Mouse (Mus musculus): Measurements from ENCODE around the gene Sox15. TPM values are rescaled to one million over a fixed set of nuclear protein-coding genes. Genes with fewer than 3 reads are reported as not detected.

Gene Sox15
- polyA plus RNA-seq, 1 experiment from 2014 or later = not detected

DNA sequence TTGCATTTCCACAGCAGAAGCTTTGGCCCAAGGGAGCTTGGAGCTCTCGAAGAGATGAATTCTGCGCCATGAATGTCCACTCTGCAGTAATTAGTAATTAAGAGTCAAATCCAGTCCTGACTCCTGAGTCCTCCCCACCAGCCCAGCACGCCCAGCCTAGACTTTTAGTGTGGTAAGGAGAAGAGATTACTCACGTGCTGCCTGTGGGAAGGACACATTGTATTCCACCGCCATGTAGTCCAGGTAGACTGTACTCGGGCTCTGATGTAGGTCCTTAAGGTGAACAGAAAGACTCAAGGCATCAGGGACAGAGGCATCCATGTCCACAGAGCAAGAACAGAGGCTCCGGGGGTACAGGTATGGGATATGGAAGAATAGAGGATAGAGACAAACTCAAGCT is 9.7 kb downstream of the Sox15 start:
- WGBS = 92% methylated on average over 7 of the region's 7 CpGs
- no peak overlapping the region for H3K9ac ChIP-seq
- no peak overlapping the region; the same call in 1 of the 2 replicates for H3K27ac ChIP-seq
- no peaks in the 10 kb centered on the region for H3K9me3 ChIP-seq (replicated peaks)
- H3K27me3 ChIP-seq = no peaks in the 10 kb centered on the region
- no peak overlapping the region for H3K4me3 ChIP-seq
- peaks cover 31% of the 10 kb centered on the region for H3K4me1 ChIP-seq (replicated peaks)
- H3K36me3 ChIP-seq = peaks cover 63% of the 10 kb centered on the region
- H3K4me2 ChIP-seq = no peak overlapping the region
- no peak for ATAC-seq (replicated peaks; ENCODE audit: insufficient number of reproducible peaks, insufficient read depth, low FRiP score, low read depth)

DNA sequence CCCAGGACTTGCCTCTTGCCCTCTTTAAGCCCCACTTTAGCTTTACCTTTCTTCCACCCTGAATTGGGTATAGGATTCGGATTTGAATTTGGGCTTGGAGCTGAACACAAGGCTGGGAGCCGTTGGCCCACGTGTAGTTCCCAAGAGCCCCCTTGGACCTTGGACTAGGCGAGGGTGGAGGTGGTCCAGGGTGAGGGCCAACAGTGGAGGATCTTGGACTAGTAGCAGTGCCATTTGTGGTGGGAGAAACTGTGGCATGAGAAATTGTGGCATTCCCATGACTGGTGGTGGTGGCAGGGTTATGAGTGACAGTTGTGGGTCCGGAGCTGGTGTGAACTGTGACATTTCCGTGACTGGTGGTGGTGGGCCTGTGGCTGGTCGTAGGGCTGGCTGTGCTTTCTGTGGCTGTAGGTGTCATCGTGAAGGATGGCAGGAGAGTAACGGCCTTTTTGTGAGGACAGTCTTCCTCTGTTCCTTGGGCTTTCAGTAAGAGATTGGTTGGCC is 10.4 kb downstream of the Sox15 start:
- Histone ChIP-seq H3K27ac (0 out of 2 replicates have a peak overlapping the region, but pooled peaks have one; percentile 2), H3K36me3 (peaks cover 63% of the 10 kb centered on the region), H3K4me3 (no peak overlapping the region), H3K9ac (no peak overlapping the region), H3K9me3 (replicated peaks) (no peaks in the 10 kb centered on the region), H3K4me1 (replicated peaks) (peaks cover 37% of the 10 kb centered on the region), H3K4me2 (no peak overlapping the region), H3K27me3 (no peaks in the 10 kb centered on the region)
- no peak for ATAC-seq (replicated peaks; ENCODE audit: insufficient number of reproducible peaks, insufficient read depth, low FRiP score, low read depth)
- 72% methylated on average over 9 of the region's 9 CpGs for WGBS

DNA sequence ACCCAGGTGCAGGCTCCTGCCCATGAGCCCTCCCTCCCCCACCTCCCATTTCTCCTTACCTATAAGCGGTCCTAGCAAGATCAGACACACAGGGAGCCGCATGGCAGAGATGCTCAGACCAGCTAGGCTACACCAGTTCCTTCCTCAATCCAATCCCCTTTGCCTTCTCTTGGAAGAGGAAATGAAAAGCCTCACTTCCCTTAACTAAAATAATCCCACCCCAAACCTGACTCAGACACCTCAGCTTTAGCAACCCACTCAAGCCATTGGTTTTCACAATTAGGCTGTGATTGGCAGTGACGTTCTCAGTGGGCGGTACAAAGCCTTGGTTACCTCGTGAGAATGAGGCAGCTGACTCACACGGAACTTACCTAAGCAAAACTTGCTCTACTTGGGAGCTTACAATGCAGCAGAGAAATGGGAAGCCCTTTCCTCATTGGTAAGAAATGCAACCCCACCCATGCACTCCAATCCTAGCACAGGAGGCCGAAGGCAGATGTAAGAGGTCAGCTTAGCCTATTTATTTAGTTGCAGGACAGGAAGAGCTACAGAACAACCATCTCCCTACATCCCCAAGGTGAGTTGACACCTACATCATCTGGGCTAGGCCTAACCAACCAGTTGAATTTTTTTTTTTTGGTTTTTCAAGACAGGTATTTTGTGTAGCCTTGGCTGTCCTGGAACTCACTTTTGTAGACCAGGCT is 11.0 kb downstream of the Sox15 start, which contains the start of gene Cd68:
Gene Cd68 (minus strand): TSS at position 193 of the 704 bp plus-strand sequence.
- Histone ChIP-seq H3K4me3 (no peak within 1 kb of the TSS), H3K4me2 (no peak within 1 kb of the TSS), H3K36me3 (peaks cover 63% of the 10 kb centered on the region), H3K9me3 (replicated peaks) (no peaks in the 10 kb centered on the region), H3K4me1 (replicated peaks) (peaks cover 35% of the 10 kb centered on the region), H3K27ac (0 out of 2 replicates have a peak within 1 kb of the TSS, but pooled peaks have one; percentile 2), H3K9ac (no peak within 1 kb of the TSS), H3K27me3 (no peaks in the 10 kb centered on the region)
- 30% methylated on average over 7 of the region's 7 CpGs for WGBS
- ATAC-seq (replicated peaks; ENCODE audit: insufficient number of reproducible peaks, insufficient read depth, low FRiP score, low read depth) = no peak

GRCm38 (mm10) chr11:69666665-69667005 is 11.5 kb downstream of the Sox15 start:
- no peak for ATAC-seq (replicated peaks; ENCODE audit: insufficient number of reproducible peaks, insufficient read depth, low FRiP score, low read depth)
- Histone ChIP-seq H3K4me3 (no peak overlapping the region), H3K27me3 (no peaks in the 10 kb centered on the region), H3K9me3 (replicated peaks) (no peaks in the 10 kb centered on the region), H3K9ac (no peak overlapping the region), H3K27ac (no peak overlapping the region), H3K4me2 (no peak overlapping the region), H3K36me3 (peaks cover 63% of the 10 kb centered on the region), H3K4me1 (replicated peaks) (peaks cover 30% of the 10 kb centered on the region)
- WGBS = 83% methylated on average over 3 of the region's 3 CpGs

DNA sequence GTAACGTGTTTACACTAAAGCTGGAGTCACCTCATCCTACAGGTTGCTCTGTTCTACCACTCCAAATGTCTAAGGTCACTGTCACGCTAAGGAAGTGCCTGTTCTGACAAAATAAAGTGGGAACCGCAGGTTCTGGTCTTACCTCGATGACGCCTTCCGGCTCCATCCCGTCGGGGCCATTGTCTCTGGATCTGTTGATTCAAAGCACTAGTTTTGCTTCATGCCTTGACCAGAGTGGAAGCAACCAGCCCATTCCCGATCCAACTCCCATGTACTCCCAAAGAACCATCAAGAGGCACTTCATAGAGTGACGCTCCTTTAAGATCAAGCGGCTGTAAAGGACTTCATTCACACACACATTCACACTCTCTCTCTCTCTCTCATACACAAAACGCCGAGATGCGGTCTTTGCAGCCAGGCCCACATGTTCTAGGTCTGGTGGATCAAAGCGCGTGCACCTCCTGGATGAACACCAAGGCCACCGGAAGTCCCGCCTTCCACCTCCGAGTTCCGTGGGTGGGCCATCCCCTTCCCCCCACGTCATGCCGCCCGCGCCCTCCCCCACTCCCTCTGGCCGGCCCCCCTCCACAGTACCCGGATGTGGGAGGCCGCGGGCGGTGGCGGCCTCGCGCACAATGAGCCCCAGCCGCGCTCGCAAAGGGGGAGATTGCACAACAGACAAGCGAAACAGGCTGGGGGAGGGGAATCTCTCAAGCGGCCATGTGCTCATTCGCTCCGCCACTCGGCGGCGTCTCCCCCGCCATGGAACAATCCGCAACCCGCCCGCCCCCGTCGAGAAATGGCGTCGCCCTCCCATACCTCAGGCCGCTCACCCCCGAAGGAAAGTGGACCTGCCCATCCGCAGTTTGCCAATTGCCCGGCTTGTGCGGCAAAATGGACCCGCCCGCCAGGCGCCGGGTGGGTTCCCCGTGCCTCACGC is 15.9 kb downstream of the Sox15 start:
- no peaks in the 10 kb centered on the region for H3K9me3 ChIP-seq (replicated peaks)
- no peaks in the 10 kb centered on the region for H3K27me3 ChIP-seq
- H3K4me3 ChIP-seq = peak overlapping the region; percentile 84
- H3K4me1 ChIP-seq (replicated peaks) = peaks cover 23% of the 10 kb centered on the region
- H3K36me3 ChIP-seq = peaks cover 73% of the 10 kb centered on the region
- peak; percentile 72 for ATAC-seq (replicated peaks; ENCODE audit: insufficient number of reproducible peaks, insufficient read depth, low FRiP score, low read depth)
- H3K4me2 ChIP-seq = peak overlapping the region; percentile 74
- peak overlapping the region; percentile 95 for H3K27ac ChIP-seq
- peak overlapping the region; percentile 99 for H3K9ac ChIP-seq
- WGBS = under 1% methylated on average over 58 of the region's 61 CpGs

DNA sequence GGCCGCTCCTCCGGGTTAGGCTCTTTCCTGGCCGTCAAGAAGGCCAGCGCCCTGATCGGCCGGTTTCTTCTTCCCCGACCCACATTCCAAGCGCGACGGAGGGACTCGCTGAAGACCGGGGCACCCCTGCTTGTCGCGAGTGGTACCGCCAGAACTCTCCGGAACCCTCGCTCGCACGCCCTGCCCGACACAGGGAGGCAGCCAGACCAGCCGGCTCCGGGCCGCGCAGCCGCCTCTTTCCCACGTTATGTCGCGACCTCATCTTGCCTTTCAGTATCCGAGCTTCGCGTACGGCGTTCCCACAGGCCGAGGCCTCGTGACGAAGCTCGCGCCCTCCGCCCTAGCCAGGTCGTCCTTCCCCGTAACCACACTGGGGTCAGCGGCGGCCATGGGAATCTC is 16.6 kb downstream of the Sox15 start:
- peaks cover 73% of the 10 kb centered on the region for H3K36me3 ChIP-seq
- peaks cover 23% of the 10 kb centered on the region for H3K4me1 ChIP-seq (replicated peaks)
- ATAC-seq (replicated peaks; ENCODE audit: insufficient number of reproducible peaks, insufficient read depth, low FRiP score, low read depth) = peak; percentile 5; the same call in 1 of the 2 replicates
- H3K4me2 ChIP-seq = peak overlapping the region; percentile 74
- H3K27ac ChIP-seq = peak overlapping the region; percentile 95
- peak overlapping the region; percentile 84 for H3K4me3 ChIP-seq
- H3K9ac ChIP-seq = peak overlapping the region; percentile 99
- under 1% methylated on average over 35 of the region's 43 CpGs for WGBS
- no peaks in the 10 kb centered on the region for H3K27me3 ChIP-seq
- H3K9me3 ChIP-seq (replicated peaks) = no peaks in the 10 kb centered on the region

DNA sequence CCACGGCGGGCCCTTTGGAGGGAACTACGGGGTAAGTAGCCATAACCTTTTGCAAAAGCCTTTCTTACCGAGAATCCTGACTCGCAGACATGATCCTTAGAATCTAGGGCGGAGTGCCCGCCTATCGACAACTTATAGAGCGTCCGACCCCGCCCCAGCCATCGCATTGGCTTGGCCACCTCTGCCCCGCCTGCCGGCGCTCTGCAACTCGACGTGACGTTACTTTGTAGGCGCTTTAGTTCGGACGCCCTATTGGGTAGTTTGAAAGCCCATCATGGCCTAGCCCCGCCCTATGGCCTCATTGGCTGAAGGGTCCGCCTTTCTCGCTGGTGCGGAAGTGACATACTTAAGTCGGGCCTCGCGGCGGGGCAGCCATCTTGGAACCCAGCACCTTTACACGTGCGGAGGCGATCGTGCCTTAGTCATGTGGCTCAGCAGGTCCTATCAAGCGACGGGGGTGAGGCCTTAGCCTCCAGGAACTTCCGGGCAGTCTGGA is 17.1 kb downstream of the Sox15 start, which contains the start of gene Eif4a1:
Gene Eif4a1 (minus strand): TSS at position 213 of the 496 bp plus-strand sequence.
- peaks cover 23% of the 10 kb centered on the region for H3K4me1 ChIP-seq (replicated peaks)
- peak within 1 kb of the TSS; percentile 74 for H3K4me2 ChIP-seq
- peak within 1 kb of the TSS; percentile 99 for H3K9ac ChIP-seq
- H3K9me3 ChIP-seq (replicated peaks) = no peaks in the 10 kb centered on the region
- peak; percentile 95 for ATAC-seq (replicated peaks; ENCODE audit: insufficient number of reproducible peaks, insufficient read depth, low FRiP score, low read depth)
- no peaks in the 10 kb centered on the region for H3K27me3 ChIP-seq
- H3K4me3 ChIP-seq = peak within 1 kb of the TSS; percentile 84
- H3K36me3 ChIP-seq = peaks cover 75% of the 10 kb centered on the region
- WGBS = under 1% methylated on average over 36 of the region's 36 CpGs
- H3K27ac ChIP-seq = peak within 1 kb of the TSS; percentile 95

DNA sequence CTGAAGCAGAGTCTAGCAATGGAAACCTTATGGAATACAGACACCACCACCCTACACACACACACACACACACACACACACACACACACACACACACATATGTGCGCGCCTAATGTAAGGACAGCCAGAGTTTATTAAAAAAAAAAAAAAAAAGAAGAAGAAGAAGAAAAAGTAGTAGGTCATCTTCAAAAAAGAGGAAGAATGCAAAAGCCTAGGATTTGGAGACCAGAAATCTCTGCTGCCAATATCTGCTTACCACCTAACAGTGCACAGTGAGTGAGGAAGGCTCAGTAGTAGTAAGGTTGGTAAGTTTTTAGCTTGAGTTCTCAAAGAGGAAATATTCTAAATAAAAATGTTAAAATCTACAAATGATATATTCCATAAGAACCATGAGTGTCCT is 24.0 kb downstream of the Sox15 start:
- Histone ChIP-seq H3K4me1 (replicated peaks) (peaks cover 31% of the 10 kb centered on the region), H3K4me3 (no peak overlapping the region), H3K27ac (no peak overlapping the region), H3K27me3 (no peaks in the 10 kb centered on the region), H3K4me2 (no peak overlapping the region), H3K36me3 (peaks cover 57% of the 10 kb centered on the region), H3K9me3 (replicated peaks) (no peaks in the 10 kb centered on the region), H3K9ac (no peak overlapping the region)
- WGBS = 100% methylated on average over 2 of the region's 2 CpGs
- ATAC-seq (replicated peaks; ENCODE audit: insufficient number of reproducible peaks, insufficient read depth, low FRiP score, low read depth) = no peak

DNA sequence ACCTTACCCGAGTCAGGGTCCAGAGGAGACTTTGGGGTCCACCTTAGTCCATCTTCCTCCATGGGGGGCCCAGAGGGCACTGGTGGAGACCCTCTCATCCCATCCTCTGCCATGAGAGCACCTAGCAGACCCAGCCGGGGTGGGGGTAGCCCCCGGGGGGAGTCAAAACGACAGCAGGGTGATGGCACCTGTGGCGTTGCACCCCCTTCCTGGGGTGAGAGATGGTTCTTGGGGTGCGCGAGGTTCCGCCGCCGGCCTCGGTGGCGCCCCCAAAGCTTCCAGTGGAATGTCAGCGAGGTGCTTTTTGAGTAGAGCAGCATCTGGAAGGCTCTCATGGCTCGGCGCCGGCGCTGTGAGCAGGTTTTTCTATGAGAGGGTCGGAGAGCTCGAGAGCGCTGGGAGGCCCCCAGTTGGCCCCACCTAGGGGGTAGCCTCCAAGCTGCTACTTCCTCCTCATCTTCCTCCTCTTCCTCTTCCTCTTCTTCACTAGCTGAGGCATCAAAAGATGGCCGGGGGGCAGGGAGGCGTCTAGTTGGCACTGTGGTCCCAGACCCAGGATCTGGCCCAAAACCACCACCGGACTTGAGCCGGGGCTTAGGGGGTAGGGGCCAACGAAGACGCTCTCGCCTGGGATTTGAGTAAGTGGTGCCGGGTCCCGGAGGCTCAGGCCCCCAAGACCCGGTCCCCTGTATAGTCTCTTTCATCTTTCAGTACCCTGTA is 25.2 kb downstream of the Sox15 start:
- WGBS = 87% methylated on average over 30 of the region's 30 CpGs
- peaks cover 45% of the 10 kb centered on the region for H3K36me3 ChIP-seq
- H3K27me3 ChIP-seq = no peaks in the 10 kb centered on the region
- ATAC-seq (replicated peaks; ENCODE audit: insufficient number of reproducible peaks, insufficient read depth, low FRiP score, low read depth) = no peak
- peak overlapping the region; percentile 89 for H3K4me2 ChIP-seq
- peak overlapping the region; percentile 79 for H3K4me3 ChIP-seq
- H3K4me1 ChIP-seq (replicated peaks) = peaks cover 37% of the 10 kb centered on the region
- H3K9ac ChIP-seq = peak overlapping the region; percentile 80
- H3K9me3 ChIP-seq (replicated peaks) = no peaks in the 10 kb centered on the region
- H3K27ac ChIP-seq = no peak overlapping the region

DNA sequence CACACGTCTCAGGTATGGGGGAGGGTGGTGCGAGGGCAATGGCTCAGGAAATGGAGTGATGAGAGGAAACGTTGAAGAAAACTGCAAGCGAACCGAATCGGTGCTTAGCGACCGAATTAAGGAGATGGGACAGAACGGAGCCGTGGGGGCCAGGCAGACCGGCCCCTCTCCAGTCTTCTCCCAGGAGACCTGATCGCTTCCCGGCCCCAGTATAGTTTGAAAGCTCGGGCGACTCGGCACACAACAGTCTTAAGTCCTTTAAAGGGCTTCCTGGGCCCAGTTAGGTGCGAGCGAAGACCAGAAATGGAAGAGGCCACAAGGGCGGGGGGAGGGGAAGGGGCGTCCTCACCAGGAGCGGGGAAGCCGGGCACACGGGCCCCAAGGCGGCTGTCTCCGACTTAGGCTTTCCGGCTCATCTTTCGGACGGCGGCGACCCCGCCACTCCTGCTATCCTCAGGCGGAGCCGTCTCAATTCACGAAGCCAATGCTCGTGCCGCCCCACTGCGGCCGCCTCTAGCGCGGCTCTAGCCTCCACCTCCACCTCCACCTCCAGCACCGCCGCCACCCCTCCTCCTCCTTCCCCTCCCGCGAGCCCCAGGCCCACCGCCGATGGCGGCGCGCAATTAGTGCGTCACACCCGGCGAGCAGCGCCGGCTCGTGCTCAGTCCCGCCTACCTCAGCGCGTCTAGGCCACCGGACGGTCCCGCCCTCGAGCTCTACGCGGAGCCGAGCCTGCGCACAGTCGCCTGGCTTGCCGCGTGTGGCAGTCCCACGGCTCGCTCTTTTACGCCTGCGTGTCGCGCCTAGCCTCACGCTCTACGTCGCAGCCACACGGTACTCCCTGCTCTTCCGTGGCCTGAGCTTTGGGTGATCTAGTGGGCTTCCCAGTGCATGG is 26.4 kb downstream of the Sox15 start, which contains the start of gene Senp3:
Gene Senp3 (minus strand): TSS at position 771 of the 895 bp plus-strand sequence.
- H3K9me3 ChIP-seq (replicated peaks) = no peaks in the 10 kb centered on the region
- peak within 1 kb of the TSS; percentile 95 for H3K27ac ChIP-seq
- H3K9ac ChIP-seq = peak within 1 kb of the TSS; percentile 80
- peaks cover 50% of the 10 kb centered on the region for H3K4me1 ChIP-seq (replicated peaks)
- H3K27me3 ChIP-seq = no peaks in the 10 kb centered on the region
- H3K4me3 ChIP-seq = peak within 1 kb of the TSS; percentile 79
- peaks cover 33% of the 10 kb centered on the region for H3K36me3 ChIP-seq
- ATAC-seq (replicated peaks; ENCODE audit: insufficient number of reproducible peaks, insufficient read depth, low FRiP score, low read depth) = peak; percentile 94
- peak within 1 kb of the TSS; percentile 89 for H3K4me2 ChIP-seq
- under 1% methylated on average over 76 of the region's 80 CpGs for WGBS
